Mouse (Mus musculus): ENCODE measurements around the gene Bbip1.

DNA sequence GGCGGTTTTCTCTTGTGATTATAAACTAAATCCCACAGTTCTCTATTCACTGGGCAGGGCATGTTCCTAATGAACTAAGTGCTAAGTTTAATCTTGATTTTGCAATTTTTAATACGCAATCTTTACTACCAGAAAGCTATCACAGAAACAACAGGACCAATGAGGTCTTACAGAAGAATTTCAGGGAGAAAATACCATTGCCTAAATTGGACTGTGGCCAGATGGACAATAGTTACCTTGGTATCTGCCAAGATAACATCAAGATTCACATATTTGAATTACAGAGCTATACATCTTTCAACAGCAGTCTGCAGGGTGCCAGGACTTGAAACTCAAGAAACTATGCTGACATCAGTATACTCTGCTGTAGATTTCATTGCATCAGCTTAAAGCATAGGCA is 2.1 kb downstream of the Bbip1 start:
- TF ChIP-seq GATA1 (IDR thresholded peaks at IDR 0.05; ENCODE audit: borderline replicate concordance, low read length): no peak
- TF ChIP-seq FLI1 (IDR thresholded peaks at IDR 0.05; ENCODE audit: low read length): no peak
